Mouse (Mus musculus): ENCODE measurements around the gene Plvap.

- TF ChIP-seq CTCF (IDR thresholded peaks at IDR 0.05; ENCODE audit: borderline replicate concordance, extremely low read depth, insufficient read depth, insufficient read length) = no peak
- TF ChIP-seq POLR2A (IDR thresholded peaks at IDR 0.05; ENCODE audit: borderline replicate concordance, extremely low read depth, insufficient read depth, insufficient read length, poor library complexity, severe bottlenecking) = no peak
These were observed 53.8 kb downstream of the Plvap start for GRCm38 (mm10) chr8:71457659-71458270.
